Mouse (Mus musculus): Measurements from ENCODE around the gene Arhgap4.

DNA sequence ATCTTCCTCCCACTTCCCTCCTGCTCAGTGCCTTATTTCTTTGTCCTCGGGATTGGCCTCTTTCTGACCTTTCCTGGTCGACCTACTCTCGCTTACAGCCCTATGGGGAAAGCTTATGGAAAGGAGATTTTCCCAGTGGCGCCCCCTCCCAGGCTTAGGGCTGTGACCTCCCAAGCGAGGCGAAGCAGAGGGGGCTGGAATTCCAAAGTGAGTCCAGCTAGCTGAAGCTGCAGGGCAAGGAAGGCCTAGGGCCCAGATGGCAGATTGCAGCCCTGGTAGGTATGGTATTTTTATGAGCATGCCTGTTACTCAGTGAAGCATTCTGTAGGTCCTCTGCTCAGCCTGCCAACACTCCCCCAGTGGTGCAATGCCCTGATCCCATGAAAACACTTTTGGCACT lies 40.2 kb downstream of the Arhgap4 start:
- TF ChIP-seq CTCF (IDR thresholded peaks at IDR 0.05) (no peak), POLR2A (IDR thresholded peaks at IDR 0.05; ENCODE audit: insufficient read depth, low read depth, low read length) (no peak)
